Mouse (Mus musculus) monocyte, adult 5-6 weeks (primary cell): ENCODE measurements around the gene Plin2. TPM values are rescaled to one million over a fixed set of nuclear protein-coding genes. Genes with fewer than 3 reads are reported as not detected.

Experiments used
- ATAC-seq: fragments of 153-309, 156-312 bp; replicated peaks from 2 replicates; pipeline ENCODE4 v1.8.0; 2017; ENCODE audit warnings: mild to moderate bottlenecking; ENCODE audit not compliant: low TSS enrichment, insufficient number of reproducible peaks, severe bottlenecking, poor library complexity, low FRiP score
- total RNA-seq: library from RNA; stranded (forward); fragments of 200-1000, 200-491, 200-594 nt; gene quantifications from 3 replicates; pipeline ENCODE4 v1.2.3, GENCODE M21; 2017

Gene Plin2
- 312 to 507 TPM (median 480 TPM) in 3 replicates for total RNA-seq

DNA sequence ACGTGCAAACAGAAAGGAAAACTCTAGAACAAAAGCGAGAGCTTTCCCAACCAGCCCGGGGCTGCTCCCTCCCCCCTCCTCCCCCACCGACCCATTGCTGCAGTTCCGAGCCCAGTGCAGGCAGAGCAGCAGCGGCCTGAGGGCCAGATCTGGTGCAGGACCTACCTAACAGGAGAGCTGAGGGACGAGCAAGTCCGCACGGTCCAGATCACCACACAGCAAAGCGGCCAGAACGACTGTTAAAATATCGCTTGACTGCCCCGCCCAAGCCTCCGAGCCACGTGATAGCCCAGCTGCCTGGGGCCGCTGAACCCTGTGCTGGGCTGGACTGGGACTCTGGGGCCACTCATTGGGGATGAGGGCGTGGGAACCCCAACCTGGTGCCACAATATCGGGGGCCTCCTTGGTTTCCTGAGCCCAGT lies at the start of gene Plin2:
TSS of gene Plin2 (minus strand) at position 281 of the 422 bp plus-strand sequence.
- ATAC-seq = peak; percentile 74

DNA sequence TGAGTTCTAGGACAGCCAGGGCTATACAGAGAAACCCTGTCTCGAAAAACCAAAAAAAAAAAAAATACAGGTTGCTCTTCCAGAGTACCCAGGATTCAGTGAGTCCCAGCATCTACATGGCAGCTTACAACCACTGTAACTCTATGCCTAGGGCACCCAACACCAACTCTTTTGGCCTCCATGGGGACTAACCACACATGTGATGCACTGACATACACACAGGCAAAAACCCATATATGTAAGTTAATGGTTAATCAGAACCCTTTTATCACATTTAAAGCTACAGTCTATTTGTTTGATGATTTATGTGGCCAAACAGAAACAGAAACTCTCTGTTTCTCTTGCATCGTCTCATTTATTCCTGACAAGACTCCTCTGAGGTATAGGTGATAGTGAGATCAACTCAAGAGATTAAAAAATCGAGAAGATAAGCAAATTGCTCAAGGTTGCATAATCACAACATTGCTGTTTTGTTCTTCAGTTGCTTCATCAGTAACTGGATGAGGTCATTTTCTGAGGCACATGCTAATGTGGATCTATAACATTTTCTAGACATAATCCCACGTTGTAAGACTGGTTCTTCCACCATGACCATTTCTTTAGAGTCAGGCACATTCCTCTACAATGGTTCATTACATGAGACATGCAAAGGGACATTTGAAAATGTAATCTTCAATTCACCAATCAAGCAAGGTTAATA lies 49.2 kb upstream of the Plin2 start:
- no peak for ATAC-seq

DNA sequence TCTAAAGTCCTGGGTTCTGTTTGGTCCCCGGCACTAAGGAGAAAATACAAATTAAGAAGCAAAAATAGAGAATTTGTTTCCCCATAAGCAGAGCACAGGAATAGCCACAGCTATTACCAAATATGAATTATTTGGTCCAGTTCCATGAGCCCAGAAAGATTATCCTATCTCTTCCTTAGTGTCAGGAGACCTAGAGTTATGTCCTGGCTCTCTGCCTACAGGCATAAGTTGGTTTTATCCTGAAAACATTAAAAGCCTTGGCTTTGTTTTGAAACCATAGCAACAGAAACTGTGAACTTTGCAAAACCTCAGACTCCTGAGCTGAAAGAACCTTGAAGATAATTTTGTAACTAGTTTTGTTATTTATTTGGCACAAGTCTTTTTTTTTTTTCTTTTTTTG lies 47.3 kb upstream of the Plin2 start:
- no peak for ATAC-seq

DNA sequence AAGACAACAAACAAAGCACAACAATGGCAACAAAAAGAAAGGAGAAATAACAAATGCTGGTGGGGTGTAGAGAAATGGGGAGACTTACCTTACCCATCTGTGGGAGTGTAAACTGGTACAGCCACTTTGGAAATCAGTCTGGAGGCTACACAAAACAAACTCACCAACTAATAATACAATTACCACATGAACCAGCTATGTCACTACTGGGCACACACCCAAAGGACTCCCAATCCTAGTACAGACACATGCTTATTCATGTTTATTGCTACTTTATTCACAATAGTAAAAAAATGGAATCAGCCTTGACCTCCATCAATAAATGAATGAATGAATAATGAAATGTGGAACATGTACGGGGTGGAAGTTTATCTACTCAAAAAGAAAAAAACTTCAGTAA lies 45.5 kb upstream of the Plin2 start:
- ATAC-seq = no peak

- 0 out of 2 replicates have a peak, but pooled peaks have one; percentile 40 for ATAC-seq
Observed at GRCm38 (mm10) chr4:86713518-86713917, 43.7 kb upstream of the Plin2 start.

DNA sequence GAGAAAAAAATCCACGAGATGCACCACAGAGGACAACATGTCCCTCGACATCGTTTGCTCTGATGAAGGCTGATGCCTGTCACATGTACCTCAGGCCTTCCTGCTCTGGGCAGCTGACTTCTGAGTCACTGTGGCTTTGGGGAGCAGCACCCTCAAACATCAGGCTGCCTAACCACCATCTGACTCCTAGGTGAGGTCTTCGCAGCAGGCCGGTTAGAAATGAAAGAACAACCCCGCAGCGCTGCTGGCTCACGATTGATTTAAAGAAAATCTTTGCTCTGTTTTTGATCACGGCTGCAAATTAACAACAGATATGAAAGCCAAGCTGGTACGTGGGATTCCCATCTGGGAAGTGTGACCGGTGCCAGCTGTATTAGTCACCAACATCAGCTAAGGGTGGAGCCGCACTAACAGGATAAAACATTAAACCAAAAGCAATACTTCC lies 42.9 kb upstream of the Plin2 start:
- ATAC-seq = peak; percentile 85

- no peak for ATAC-seq
Observed at GRCm38 (mm10) chr4:86710666-86711215, 40.9 kb upstream of the Plin2 start.

DNA sequence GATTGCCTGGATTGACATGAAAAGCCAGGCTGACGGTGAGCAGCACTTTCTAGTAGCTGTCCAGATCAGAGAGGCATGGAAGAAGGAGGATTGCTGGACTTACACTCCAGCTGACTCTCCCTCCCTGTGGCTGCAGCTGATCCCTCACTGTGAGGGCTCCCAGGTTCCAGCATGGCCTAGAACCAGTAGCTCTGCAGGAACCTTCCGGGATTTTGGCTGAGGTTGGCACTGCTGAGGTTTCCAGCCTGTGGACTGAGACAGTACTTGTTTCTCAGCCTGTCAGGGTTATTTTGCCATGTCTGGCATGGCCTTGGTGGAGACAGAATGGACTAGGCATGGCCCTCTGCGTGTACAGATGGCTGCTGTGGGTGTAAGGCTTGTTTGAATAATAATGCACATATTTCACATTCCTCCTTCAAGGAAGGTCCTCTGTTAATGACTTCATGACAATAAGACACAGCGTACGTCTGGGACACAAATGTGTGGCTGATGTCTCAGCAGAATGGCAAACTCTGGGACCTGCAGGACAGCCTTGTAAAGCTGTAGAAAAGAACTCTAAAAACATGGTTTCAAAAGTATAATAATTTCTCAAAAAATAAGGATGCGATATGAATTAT lies 40.3 kb upstream of the Plin2 start:
- ATAC-seq = no peak

GRCm38 (mm10) chr4:86708801-86709200 lies 38.9 kb upstream of the Plin2 start:
- no peak for ATAC-seq

DNA sequence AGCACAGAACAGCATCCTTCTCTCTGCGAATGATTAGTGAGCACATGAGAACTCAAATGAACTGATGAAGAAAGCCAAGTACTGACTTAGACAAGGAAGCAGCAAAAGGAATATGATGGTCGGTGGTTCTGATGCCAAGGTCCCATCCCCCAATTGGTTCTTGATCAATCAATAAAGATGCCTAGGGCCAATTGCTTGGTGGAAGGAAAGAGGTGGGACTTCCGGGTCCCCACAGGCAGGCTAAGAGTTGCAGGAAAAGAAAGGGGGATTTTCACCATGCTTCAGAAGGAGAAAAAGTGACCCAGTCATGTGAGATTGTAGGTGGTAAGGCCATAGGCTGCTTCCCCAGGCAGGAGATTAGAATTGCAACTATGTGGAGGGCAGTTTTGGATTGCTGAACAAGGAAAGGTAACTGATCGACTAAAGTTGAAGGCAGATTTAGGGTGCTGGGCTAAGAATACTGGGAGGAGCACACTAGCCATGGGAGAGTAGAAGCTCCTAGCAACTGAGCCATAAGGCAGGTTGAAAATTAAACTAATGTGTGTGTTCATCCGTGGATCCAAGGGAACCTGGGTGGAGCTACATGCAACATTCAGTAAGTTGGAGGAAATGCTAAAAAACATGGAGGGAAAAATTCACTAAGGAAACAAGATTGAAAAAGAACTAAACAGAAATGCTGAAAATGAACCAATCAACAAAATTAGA lies 29.5 kb upstream of the Plin2 start:
- ATAC-seq = no peak

GRCm38 (mm10) chr4:86696890-86697289 lies 27.0 kb upstream of the Plin2 start:
- ATAC-seq = peak; percentile 70

GRCm38 (mm10) chr4:86695081-86695480 lies 25.2 kb upstream of the Plin2 start:
- peak; percentile 47 for ATAC-seq

- no peak for ATAC-seq
Observed at GRCm38 (mm10) chr4:86692931-86693330, 23.1 kb upstream of the Plin2 start.

DNA sequence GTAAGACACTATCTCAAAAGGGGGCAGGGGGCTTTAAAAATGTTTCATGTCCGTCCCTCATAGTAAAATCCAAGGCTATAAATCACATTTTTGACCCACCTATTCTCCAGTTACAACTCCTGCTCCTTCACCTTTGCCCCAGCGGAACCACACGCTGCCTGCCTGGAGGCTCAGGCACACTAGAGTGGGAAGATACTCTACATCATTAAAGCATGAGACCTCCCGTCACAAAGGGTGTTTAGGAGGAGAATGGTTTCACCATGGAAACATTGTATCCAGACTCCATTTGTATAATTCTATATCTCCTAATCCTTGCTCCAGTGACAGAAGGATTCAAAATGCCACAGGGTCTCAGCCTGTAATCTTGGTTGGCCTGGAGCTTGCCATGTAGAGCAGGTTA lies 21.4 kb upstream of the Plin2 start:
- no peak for ATAC-seq

GRCm38 (mm10) chr4:86690768-86691167 lies 20.9 kb upstream of the Plin2 start:
- no peak for ATAC-seq

- peak; percentile 93 for ATAC-seq
Observed at GRCm38 (mm10) chr4:86690194-86690593, 20.3 kb upstream of the Plin2 start.

- ATAC-seq = no peak
Observed at GRCm38 (mm10) chr4:86689056-86689735, 19.3 kb upstream of the Plin2 start.

DNA sequence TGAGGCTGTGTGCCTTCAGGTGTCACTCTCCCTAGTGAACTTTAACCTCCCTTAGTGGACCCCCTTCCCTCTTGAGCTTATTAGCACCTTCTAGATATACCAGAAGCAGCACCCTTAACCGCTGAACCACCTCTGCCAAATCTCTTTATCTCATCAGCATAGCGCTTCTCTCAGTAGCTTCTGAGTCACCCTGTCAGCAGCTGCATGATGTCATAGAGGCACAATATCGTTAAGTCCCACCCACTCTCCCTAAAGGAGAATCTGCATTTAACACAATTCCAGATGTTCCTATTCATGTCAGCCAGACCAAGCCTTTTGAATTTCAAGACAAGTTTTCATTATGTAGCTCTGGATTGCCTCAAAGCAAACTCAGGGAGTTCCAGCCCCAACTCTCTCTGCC lies 16.7 kb upstream of the Plin2 start:
- no peak for ATAC-seq

DNA sequence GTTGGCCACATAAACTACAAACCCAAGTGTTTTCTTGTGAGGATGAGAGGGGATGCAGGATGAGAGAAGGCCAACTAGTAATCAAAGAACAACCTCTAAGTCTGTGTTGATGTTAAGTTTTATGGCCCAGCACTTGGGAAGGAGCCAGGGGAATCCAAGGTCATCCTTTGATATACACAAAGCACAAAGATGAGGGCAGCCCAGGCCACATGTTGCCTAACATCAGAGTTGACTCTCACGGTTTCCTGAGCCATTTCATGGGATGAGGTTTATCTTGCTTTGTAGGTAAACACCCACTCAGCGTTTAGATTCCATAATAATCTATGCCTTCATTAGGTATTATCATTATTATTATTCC lies 16.1 kb upstream of the Plin2 start:
- no peak for ATAC-seq
